Mouse (Mus musculus): ENCODE measurements at regions not wholly inside any gene's neighbourhood (a gene's known extent, or its start where the extent isn't known, plus 50 kb on each side); places are given as distances from the start of the nearest gene placed in this dataset.

DNA sequence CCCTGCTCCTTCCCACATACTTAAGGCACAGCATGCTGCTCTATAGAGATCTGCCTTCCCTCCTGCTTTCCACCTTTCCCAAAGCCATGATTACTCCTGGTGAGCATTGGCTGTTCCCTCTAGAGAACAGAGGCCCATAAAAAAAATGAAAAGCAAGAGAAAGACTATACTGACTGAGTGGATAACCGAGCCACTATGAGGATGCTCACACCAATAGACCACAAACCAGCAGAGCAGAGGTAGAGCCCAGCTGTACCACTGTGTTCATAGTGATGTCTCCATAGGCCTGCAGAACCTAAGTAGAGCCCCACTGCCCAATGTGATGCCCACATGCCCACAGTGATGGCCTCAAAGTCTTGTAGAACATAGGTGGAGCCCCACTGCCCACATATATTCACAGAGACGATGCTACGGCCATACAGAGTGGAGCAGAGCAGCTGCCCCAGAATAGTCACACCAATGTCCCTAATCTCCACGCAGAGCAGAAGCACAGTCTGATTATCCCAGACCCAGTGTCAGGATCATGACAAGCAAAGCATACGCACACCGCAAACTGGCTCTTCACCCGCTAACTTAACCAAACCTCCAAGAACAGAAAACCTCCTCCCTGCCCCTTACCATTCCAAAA, 174.8 kb upstream of the Nr4a3 start:
- H3K36me3 ChIP-seq (ENCODE audit: control insufficient read depth, insufficient read depth, low read length) = no peaks in the 10 kb centered on the region
- no peaks in the 10 kb centered on the region for H3K4me1 ChIP-seq (replicated peaks; ENCODE audit: control insufficient read depth, insufficient read depth, low read length)
- H3K27ac ChIP-seq (ENCODE audit: control insufficient read depth, insufficient read depth, low read length) = no peak overlapping the region
- no peaks in the 10 kb centered on the region for H3K27me3 ChIP-seq (ENCODE audit: control insufficient read depth, insufficient read depth, low read length)
- H3K4me3 ChIP-seq (ENCODE audit: control insufficient read depth, insufficient read depth, low read length) = no peak overlapping the region
- WGBS = 98% methylated on average over 7 of the region's 7 CpGs
- no peak for TF ChIP-seq POLR2A (IDR thresholded peaks at IDR 0.05; ENCODE audit: control insufficient read depth, extremely low read depth, insufficient read depth, low read length, poor library complexity)
- TF ChIP-seq CTCF (IDR thresholded peaks at IDR 0.05; ENCODE audit: borderline replicate concordance, control insufficient read depth, extremely low read depth, insufficient read depth, low read length, poor library complexity) = no peak
- DNase-seq = no peak

DNA sequence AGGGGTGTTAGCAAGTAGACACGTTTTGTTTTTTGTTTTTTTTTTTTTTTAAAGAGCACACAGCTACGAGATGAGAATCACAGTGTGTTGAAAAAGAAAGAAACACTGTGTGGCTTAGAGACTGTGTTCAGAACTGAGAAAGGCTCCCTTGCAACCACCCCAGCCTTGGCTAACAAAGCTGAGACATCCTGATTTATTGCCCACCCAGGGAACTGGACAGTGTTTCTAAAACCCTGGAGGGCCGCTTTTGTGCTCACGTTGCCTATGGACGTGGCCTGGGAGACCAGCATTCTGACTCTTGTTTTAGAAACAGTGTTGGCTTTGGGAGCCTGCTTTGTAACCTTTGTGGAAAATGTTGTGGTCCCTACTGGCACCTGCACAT, 174.3 kb upstream of the Nr4a3 start:
- 85% methylated on average over 5 of the region's 5 CpGs for WGBS
- TF ChIP-seq CTCF (IDR thresholded peaks at IDR 0.05; ENCODE audit: borderline replicate concordance, control insufficient read depth, extremely low read depth, insufficient read depth, low read length, poor library complexity) (no peak), POLR2A (IDR thresholded peaks at IDR 0.05; ENCODE audit: control insufficient read depth, extremely low read depth, insufficient read depth, low read length, poor library complexity) (no peak)
- Histone ChIP-seq H3K27ac (ENCODE audit: control insufficient read depth, insufficient read depth, low read length) (no peak overlapping the region), H3K27me3 (ENCODE audit: control insufficient read depth, insufficient read depth, low read length) (no peaks in the 10 kb centered on the region), H3K4me3 (ENCODE audit: control insufficient read depth, insufficient read depth, low read length) (no peak overlapping the region), H3K4me1 (replicated peaks; ENCODE audit: control insufficient read depth, insufficient read depth, low read length) (no peaks in the 10 kb centered on the region), H3K36me3 (ENCODE audit: control insufficient read depth, insufficient read depth, low read length) (no peaks in the 10 kb centered on the region)
- no peak for DNase-seq

DNA sequence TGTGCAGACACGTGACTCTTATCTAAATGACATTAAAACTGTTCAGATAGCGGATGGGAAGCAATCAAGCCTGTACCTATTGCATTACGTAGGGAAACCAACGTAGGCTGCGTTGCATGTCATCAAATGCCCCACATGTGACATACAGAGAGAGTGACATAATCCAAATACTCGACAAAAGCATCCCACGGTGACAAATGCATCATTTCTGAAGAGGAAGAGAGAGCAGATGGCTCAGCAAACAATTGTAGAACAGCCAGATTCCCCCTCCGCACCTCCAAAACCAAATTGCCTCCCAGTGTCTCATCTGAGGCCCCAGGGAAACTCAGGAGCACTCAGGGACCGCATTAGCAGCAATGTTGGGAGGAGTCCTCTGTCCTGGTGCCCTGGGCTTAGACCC, 163.4 kb upstream of the Nr4a3 start:
- TF ChIP-seq CTCF (IDR thresholded peaks at IDR 0.05; ENCODE audit: borderline replicate concordance, control insufficient read depth, extremely low read depth, insufficient read depth, low read length, poor library complexity) (no peak), POLR2A (IDR thresholded peaks at IDR 0.05; ENCODE audit: control insufficient read depth, extremely low read depth, insufficient read depth, low read length, poor library complexity) (no peak)
- H3K27me3 ChIP-seq (ENCODE audit: control insufficient read depth, insufficient read depth, low read length) = no peaks in the 10 kb centered on the region
- DNase-seq = no peak
- H3K4me1 ChIP-seq (replicated peaks; ENCODE audit: control insufficient read depth, insufficient read depth, low read length) = no peaks in the 10 kb centered on the region
- WGBS = 72% methylated on average over 9 of the region's 9 CpGs
- H3K36me3 ChIP-seq (ENCODE audit: control insufficient read depth, insufficient read depth, low read length) = no peaks in the 10 kb centered on the region
- no peak overlapping the region for H3K4me3 ChIP-seq (ENCODE audit: control insufficient read depth, insufficient read depth, low read length)
- H3K27ac ChIP-seq (ENCODE audit: control insufficient read depth, insufficient read depth, low read length) = no peak overlapping the region

DNA sequence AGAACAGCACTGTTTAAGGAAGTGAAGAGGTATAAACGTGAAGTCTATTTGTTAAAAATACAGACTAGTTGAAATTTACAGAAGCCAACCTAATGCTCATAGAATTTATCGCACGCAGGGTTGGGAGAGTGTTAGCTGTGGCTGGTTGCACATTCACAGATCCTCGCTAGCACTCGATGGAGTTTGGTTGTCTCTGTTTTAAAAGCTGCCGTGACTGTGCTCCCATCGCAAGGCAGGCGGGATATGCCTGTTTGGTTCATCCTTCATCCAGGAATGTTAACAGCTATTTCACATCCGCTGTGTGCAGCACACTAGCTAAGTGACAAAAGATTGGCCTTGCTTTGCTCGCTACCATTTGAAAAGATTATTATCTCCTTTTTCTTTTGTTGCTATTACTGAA, 162.9 kb upstream of the Nr4a3 start:
- no peaks in the 10 kb centered on the region for H3K36me3 ChIP-seq (ENCODE audit: control insufficient read depth, insufficient read depth, low read length)
- no peaks in the 10 kb centered on the region for H3K27me3 ChIP-seq (ENCODE audit: control insufficient read depth, insufficient read depth, low read length)
- no peak for DNase-seq
- no peak for TF ChIP-seq CTCF (IDR thresholded peaks at IDR 0.05; ENCODE audit: borderline replicate concordance, control insufficient read depth, extremely low read depth, insufficient read depth, low read length, poor library complexity)
- no peak for TF ChIP-seq POLR2A (IDR thresholded peaks at IDR 0.05; ENCODE audit: control insufficient read depth, extremely low read depth, insufficient read depth, low read length, poor library complexity)
- WGBS = 92% methylated on average over 10 of the region's 10 CpGs
- no peaks in the 10 kb centered on the region for H3K4me1 ChIP-seq (replicated peaks; ENCODE audit: control insufficient read depth, insufficient read depth, low read length)
- no peak overlapping the region for H3K4me3 ChIP-seq (ENCODE audit: control insufficient read depth, insufficient read depth, low read length)
- no peak overlapping the region for H3K27ac ChIP-seq (ENCODE audit: control insufficient read depth, insufficient read depth, low read length)

DNA sequence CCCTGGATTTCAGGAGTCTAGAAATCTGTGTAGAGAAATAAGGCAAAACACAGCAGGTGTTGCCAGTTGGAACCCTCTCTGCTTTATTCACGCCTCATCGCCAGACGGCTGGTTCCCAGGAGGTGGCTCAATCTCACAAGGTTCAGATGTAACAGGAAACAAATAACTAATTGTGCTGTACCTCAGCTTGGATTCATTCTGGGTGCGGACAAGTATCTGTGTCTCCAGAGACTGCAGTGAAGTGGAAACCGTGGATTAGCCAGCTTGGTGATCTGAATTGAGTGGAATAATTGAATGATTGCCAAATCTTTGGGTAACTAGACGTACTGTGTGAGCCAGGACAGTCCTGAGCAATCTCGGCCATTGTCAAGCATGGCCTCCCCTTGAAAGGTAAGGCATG, 145.4 kb upstream of the Nr4a3 start:
- Histone ChIP-seq H3K27me3 (ENCODE audit: control insufficient read depth, insufficient read depth, low read length) (no peaks in the 10 kb centered on the region), H3K27ac (ENCODE audit: control insufficient read depth, insufficient read depth, low read length) (no peak overlapping the region), H3K36me3 (ENCODE audit: control insufficient read depth, insufficient read depth, low read length) (no peaks in the 10 kb centered on the region), H3K4me1 (replicated peaks; ENCODE audit: control insufficient read depth, insufficient read depth, low read length) (no peaks in the 10 kb centered on the region), H3K4me3 (ENCODE audit: control insufficient read depth, insufficient read depth, low read length) (no peak overlapping the region)
- WGBS = 92% methylated on average over 7 of the region's 7 CpGs
- DNase-seq = no peak
- TF ChIP-seq POLR2A (IDR thresholded peaks at IDR 0.05; ENCODE audit: control insufficient read depth, extremely low read depth, insufficient read depth, low read length, poor library complexity) (no peak), CTCF (IDR thresholded peaks at IDR 0.05; ENCODE audit: borderline replicate concordance, control insufficient read depth, extremely low read depth, insufficient read depth, low read length, poor library complexity) (no peak)

DNA sequence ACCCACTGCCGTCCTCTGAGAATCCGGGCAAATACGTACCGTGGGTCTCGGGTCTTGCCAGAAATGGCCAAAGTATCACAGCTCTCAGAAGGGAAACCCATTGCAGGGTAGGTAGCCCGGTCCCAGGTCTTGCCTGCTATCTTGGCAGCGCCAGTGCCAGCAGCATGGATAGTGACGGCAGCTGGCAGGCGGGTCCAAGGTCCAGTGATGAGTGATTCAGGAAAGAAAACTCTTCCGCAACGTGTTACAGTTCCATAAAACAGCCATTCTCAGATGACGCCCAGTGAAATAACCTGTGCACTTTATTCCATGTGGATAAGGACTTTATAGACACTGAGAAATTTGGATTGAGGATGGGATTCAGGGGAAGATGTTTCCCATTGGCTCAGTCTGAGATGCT, 142.2 kb upstream of the Nr4a3 start:
- no peaks in the 10 kb centered on the region for H3K27me3 ChIP-seq (ENCODE audit: control insufficient read depth, insufficient read depth, low read length)
- no peaks in the 10 kb centered on the region for H3K36me3 ChIP-seq (ENCODE audit: control insufficient read depth, insufficient read depth, low read length)
- H3K27ac ChIP-seq (ENCODE audit: control insufficient read depth, insufficient read depth, low read length) = no peak overlapping the region
- WGBS = 95% methylated on average over 12 of the region's 12 CpGs
- H3K4me3 ChIP-seq (ENCODE audit: control insufficient read depth, insufficient read depth, low read length) = no peak overlapping the region
- no peak for DNase-seq
- H3K4me1 ChIP-seq (replicated peaks; ENCODE audit: control insufficient read depth, insufficient read depth, low read length) = no peaks in the 10 kb centered on the region
- no peak for TF ChIP-seq CTCF (IDR thresholded peaks at IDR 0.05; ENCODE audit: borderline replicate concordance, control insufficient read depth, extremely low read depth, insufficient read depth, low read length, poor library complexity)
- TF ChIP-seq POLR2A (IDR thresholded peaks at IDR 0.05; ENCODE audit: control insufficient read depth, extremely low read depth, insufficient read depth, low read length, poor library complexity) = no peak

DNA sequence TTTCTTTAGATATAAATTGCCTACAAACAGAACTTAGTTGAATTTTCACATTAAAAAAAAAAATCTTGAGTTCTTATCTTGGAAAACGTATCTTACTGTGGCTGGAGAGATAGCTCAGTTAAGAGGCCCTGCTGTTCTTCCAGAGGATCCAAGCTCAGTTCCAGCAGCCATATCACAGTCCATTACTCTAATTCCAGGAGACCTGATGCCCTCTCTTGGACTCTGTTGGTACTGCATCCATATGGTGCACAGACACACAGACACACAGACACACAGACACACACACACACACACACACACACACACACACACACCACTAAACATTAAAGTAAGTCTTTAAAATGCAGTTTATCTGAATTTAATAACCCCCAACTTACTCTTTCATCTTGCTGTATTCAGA, 132.7 kb upstream of the Nr4a3 start:
- TF ChIP-seq POLR2A (IDR thresholded peaks at IDR 0.05; ENCODE audit: control insufficient read depth, extremely low read depth, insufficient read depth, low read length, poor library complexity) (no peak), CTCF (IDR thresholded peaks at IDR 0.05; ENCODE audit: borderline replicate concordance, control insufficient read depth, extremely low read depth, insufficient read depth, low read length, poor library complexity) (no peak)
- H3K4me3 ChIP-seq (ENCODE audit: control insufficient read depth, insufficient read depth, low read length) = no peak overlapping the region
- no peaks in the 10 kb centered on the region for H3K4me1 ChIP-seq (replicated peaks; ENCODE audit: control insufficient read depth, insufficient read depth, low read length)
- no peak overlapping the region for H3K27ac ChIP-seq (ENCODE audit: control insufficient read depth, insufficient read depth, low read length)
- no peaks in the 10 kb centered on the region for H3K27me3 ChIP-seq (ENCODE audit: control insufficient read depth, insufficient read depth, low read length)
- no peaks in the 10 kb centered on the region for H3K36me3 ChIP-seq (ENCODE audit: control insufficient read depth, insufficient read depth, low read length)
- 98% methylated on average over 1 of the region's 1 CpGs for whole genome bisulfite sequencing
- DNase-seq = no peak
